Mouse (Mus musculus) frontal cortex, adult (tissue): ENCODE results near the gene Map3k7.

Source experiments
- ATAC-seq: cut with Nextera tagmentation; 2 replicates; pipeline ENCODE4 v1.9.2; 2017; ENCODE audit warnings: mild to moderate bottlenecking, moderate library complexity, mixed read lengths; ENCODE audit not compliant: low TSS enrichment

Gene Map3k7

DNA sequence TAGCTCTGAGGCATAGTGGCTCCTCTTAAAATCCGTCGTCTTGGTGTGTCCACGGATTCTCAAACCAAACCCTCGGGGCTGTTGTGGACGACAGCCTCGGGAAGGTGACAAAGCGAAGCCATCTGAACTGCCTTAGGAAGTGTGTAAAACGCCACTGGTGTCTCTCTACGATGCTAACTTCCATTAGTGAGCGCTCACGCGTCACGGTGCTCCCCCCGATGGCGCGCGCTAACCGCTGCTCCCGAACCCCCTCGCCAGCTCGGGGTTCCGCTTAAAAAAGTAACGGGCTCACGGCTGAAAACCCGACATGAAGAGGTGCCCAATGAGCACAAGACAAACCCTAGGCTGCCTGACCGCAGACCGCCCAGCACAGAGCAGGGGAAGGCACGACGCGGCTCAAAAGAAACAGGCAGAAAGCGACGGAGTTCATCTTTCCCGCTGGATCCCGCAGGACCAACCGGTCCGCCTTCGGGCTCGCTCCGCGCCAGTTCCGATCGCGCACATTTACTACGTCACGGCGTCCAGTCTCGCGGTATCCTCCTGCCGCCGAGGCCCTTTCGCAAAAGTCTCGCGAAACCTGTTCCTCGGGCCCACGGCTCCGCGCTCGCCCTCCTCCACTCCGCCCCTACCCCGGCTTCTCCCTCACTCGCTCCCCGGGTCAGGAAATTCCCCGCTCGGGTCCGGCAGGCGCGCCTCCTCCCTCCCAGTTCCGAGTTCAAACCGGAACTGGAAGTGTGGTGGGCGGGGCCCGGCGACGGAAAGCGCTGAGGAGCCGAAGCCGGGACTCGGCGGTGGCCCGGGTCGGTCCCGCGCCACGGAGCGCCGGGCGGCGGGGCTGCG is at the start of gene Map3k7:
Map3k7 (plus strand) TSS at position 744 of the 840 bp plus-strand sequence.
- peak; percentile 96 for ATAC-seq

DNA sequence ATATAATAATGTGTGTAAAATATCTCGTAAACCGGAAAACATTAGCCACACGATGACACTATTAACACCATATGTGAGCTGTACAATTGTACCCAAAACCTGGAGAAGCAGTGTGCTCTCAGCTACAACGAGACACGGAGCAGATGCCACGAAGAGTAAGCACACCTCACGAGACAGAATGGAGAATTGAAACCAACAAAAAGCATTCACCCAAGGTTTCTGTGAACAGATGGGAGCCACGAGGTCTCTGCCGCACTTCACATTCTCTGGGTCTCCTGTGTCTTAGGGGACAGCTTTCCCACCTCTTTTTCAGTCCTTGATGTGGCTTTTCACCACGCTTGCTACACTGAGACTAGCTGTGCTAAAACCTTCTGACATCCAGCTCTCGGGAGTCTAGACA is 48.8 kb upstream of the Map3k7 start:
- ATAC-seq = peak; percentile 69

DNA sequence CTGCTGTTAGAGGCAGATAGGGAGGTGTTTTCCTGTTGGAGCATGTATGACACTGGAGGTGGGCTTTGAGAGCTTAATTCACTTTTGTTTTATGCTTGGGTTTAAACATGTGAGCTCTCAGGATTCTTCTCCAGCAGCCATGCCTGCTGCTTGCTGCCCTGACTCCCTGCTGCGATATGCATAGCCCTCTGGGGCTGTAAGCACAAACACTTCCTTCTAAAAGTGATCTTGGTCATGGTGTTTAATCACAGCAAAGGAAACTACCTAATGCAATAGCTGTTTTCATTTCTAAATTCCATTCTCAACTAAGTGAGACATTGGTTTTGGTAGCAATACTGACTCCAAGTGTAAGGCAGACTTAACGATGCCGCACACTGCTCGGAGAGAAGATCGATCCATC is 45.2 kb upstream of the Map3k7 start:
- ATAC-seq = no peak

DNA sequence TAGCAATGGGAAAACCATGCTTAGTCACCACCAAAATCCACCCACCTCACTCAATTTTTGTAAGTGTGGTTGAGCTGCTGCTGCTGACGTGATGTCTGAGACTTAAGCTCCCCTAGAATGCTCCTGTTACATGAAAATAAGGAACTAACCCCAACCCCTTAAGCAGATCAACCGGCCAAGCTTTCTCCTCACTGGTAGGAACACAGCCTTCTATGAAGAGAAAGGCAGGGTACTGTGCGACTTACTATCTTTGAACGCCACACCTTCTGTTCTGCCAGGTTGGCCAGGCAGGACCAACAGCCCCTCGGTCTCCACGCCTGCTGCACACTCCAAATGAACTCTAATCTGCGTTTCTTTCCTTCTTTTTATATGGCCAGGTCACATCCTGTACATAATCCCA is 41.7 kb upstream of the Map3k7 start:
- ATAC-seq = peak; percentile 65; the same call in 1 of the 2 replicates

DNA sequence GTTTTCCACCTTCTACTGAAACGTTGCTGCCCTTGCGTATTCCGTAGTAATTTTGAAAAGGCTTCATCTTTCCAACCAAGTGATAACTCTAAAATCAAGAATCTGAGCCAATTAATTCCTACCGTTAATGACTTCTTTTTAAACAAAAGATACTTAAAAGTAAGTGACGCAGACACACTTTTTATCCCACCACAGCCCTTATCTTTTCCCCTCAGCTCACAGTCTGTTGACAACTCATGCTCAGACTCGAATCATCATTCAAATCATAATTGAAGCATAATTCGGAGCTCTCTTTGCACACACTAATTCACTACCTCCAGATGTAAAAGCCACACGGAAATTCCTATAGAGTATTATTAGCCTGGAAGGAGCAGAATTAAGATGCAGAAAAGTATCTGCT is 40.5 kb upstream of the Map3k7 start:
- no peak for ATAC-seq

DNA sequence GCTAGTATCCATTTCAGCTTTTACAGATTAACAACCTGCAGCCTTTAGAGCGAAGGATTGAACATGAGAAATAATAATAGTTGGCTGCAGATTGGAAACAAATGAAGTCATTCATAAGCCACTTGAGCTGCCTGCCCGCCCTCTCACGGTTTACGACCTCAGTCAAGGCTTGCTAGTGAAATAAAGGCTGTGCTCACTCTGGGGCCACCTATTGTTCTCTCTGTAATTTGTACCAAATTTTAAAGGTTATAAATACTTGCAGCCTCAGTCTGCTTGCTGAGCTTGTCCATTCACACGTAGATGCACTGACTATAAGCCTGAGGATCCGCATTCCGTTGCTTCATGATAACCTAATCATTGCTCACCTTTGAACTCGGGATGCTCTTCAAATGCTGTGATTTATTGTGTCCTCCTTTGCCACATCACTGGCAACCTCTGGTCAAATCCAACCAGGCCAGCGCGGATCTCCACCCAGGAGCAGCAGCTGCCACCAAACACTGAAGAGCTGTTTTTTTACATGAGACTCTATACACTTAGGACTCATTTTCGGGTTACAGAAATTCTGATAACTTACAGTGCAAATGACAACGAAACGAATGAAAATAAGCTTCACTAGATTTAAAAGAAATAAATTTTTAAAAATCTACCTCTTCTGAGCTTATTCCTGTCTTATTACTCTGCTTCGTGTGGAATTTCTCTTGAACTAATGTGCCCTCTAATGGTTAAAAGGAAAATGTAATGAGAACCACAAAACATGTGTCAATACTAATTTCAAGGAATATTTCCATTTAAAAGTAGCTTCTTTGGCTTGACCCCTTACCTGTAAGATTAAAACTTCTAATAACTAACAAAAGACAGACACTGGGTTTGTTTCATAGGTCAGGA is 39.4 kb upstream of the Map3k7 start:
- no peak for ATAC-seq

DNA sequence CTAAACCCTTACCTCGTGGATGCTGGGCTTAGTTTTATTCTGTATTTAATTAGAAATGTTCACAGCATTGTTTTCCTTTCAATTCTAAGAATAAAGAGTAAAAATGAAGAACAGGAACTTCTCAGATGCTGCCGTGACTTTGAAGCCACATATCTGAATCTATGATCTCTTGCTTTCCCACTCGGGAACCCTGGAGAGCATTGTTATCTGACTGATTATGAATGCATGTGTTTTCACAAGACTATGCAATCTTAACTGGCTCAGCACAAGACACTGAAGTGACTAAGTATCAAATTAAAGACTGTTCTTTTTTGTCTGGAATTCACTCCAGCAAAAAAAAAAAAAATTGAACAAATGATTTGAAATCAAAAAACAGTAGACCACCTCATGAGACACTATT is 30.7 kb upstream of the Map3k7 start:
- ATAC-seq = no peak

DNA sequence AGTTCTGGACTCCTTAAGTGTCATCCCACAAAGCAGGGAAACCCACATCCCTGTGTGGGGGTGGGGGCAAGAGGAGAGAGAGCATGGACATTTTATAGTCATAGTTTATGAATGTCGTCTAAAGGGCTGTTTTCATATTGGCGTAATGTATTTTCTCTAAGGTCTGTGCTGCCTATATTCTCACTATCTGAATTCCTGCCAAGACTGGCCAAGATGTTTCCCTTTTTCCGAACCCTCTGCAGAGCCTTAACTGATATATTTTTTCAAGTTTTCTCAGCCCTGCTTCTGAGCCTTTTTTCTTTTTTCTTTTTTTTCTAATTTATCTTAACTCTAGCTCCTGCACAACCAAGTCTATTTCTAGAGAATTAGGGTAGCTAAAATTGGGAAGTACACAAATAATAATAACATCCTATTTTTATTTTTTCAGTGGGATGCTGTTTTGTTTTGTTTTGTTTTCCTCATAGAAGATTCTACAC is 28.0 kb upstream of the Map3k7 start:
- ATAC-seq = no peak

DNA sequence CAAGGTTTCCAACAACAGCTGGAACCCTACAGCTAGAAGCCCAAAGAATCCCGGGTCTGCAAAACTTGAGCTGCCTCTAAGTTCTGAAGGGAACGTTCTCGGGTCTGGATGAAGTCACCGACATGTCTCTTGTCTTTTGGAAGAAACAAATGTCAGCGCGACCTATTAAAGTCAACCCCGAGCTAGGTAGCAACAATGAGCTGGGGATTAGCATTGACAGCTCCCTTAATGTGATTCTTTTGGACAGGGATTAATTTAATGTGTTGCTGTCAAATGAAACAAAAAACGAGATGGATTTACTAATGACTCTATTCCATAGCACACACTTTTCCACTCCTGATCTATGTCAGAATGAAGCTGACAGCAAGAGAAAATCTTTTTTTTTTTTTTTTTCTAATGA is 27.5 kb upstream of the Map3k7 start:
- ATAC-seq = no peak

DNA sequence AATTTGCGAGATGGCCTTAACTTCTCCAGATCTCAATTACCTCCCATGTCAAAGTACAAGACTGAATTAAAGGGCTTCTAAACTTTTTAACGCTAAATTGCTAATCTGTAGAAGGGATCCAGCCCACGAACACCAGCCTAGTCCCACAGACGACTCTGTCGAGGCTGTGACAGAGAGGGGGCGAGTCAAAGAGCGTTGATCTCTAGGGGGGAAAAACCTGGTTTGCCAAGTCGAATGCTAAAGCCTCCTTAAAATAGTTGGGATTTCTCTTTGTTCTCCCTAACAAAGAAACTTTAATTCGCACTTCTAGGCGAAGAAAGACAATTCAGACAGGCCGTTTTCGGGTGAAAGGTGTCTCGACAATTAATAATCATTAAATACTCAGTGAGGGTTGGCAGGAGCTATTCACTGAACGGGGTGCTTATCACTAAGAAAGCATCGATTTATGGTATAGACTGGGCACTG is 27.0 kb upstream of the Map3k7 start:
- no peak for ATAC-seq

DNA sequence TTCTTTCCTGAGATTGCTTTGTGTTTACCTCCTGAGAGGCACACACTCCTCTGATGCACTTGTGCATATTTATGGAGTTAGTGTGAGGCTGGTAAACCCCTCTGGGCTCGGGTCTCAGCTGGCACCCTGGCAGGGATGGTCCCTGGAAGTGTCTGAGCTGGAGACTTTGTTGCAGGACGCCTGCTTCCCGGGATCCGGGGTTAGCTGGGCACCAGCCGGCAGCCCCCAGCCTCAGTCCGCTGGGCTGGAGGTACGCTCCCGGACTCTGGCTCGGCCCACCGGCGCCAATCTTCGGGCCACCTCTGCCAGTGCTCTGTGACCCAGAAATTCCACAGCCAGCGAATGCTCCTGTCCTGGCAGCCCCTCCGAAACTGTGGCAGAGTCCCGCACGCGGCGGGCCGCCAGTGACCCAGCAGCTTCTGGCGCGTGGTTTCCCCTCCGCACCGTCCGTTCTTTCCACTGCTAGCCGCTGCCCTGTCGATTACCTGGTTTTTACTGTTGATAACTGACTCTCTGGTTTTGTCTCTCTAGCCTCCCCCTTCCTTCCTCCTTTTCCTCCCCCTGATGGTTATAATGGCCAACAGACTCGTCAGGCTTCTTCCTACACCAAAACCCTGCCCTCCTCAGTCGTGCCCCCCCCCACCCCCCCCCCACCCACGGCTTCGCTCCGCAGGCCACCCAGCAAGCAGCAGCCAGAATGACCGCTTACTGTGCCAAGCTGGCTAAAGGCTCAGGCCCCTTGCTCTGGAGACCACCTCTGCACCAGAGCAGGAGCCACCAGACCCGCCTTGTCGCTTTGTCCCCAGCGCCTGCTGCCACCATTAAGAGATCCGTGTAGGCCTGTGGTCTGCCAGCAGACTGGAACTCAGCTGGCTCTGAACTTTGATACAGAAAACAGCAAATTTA is 26.3 kb upstream of the Map3k7 start:
- peak; percentile 45 for ATAC-seq

DNA sequence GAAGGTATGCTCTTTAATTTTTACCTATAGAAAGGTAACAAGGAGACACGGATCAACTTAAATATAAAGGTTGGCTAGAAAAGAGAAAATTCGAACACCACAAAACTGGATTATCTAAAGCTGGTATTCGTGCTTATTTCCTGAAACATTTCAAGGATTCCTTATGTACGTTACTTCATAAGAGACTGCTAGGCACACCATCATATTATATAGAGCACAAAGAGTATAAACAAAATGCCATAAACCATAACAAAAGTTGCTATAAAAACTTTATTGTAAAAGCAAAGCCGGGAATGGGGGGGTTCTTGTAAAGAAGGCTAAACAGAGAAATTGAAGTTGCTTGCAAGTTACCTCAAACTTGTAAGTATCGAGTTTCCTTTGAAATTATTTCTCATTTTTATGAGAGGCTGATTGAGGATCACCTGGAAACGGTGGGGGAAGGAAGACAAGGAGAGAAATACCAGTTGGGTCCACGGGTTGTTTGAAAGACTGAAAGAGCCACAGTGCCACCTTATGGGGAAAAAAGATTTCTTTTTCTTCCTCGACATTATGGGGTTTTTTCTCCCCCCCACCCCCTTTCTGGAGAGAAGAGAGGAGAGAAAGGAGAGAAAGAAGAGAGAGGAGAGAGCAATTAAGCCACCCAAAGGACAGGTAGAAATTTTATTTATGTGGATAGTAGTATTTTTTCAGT is 25.3 kb upstream of the Map3k7 start:
- ATAC-seq = peak; percentile 88

DNA sequence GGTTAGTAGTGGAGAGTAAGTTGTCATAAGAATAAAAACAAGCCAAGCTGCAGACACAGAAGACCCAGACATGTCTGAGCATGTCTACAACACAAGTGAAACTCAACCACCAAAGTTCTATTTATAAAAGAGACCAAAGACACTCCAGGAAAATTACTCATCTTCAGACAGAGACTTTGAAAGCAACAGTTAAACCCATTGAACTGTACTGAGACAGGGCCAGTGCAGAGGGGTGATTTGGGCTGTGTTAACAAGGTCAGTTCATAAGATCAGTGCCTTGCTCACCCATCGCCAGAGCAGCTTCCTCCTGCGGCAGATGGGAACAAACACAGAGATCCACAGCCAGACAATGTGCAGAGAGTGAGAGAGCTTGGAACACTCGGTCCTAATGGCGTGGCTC is 22.3 kb upstream of the Map3k7 start:
- no peak for ATAC-seq

- ATAC-seq = no peak
Observed at GRCm38 (mm10) chr4:31943045-31943444, 20.9 kb upstream of the Map3k7 start.

DNA sequence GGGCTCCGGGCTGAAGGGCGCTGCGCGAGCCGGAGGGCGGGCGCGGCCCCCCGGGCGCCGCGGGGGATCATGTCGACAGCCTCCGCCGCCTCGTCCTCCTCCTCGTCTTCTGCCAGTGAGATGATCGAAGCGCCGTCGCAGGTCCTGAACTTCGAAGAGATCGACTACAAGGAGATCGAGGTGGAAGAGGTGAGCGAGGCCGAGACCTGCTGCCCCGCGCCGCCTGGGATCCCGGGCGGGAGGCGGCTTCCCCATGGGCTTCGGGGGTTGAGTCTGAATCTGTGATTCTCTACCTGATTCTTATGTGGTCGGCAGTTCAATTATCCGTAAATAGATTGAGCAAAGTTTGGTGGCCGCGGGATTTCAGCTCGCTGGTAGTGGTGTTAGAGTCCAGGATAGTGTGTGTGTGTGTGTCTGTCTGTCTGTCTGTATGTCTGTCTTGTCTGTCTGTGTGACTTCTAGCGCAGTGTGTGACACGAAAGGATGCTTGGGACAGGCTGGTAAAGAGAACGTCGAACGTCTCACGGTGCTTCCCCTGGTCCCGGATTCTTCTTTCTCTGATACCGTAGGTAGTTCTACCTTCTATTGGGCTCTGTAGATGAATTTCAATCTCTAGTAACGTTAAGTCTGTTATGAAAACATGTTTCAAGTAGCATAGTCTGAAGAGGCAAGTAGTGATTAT is 438 bp downstream of the Map3k7 start:
- ATAC-seq = peak; percentile 35

- ATAC-seq = no peak
Observed at GRCm38 (mm10) chr4:31965208-31965607, 1.3 kb downstream of the Map3k7 start.

GRCm38 (mm10) chr4:31971437-31971836 is 7.5 kb downstream of the Map3k7 start:
- peak; percentile 59; the same call in 1 of the 2 replicates for ATAC-seq

DNA sequence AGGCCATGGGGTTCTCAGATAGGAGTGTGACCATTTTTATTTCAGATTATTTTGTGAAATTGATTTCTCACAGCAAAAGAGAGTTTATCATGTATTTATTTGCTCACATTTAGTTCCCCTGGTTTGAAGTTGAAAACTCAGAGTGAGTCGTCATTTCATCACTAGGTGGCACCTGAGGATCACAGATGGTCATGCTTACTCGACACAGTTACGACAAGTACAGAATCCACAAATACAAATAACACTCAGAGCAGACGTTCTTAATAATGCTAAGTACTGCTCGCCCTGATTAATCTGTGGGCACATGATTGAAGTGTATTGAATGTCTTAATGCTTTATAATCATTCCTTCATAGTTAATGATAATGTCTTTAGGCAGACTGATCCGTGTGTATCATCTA is 8.3 kb downstream of the Map3k7 start:
- no peak for ATAC-seq

- no peak for ATAC-seq
Observed at GRCm38 (mm10) chr4:31975260-31975950, 11.5 kb downstream of the Map3k7 start.

- no peak for ATAC-seq
Observed at GRCm38 (mm10) chr4:31981863-31982262, 18.0 kb downstream of the Map3k7 start.
